Mouse (Mus musculus) thymus, adult 2 months (tissue): Measurements from ENCODE around the gene A930033H14Rik.

ENCODE experiments used
- CTCF ChIP-seq: fragments of 200-500 bp; IDR thresholded peaks from 2 replicates; pipeline ENCODE4 v1.5.1; 2012; ENCODE audit warnings: mild to moderate bottlenecking, control low read depth, low read length, moderate library complexity, borderline replicate concordance; ENCODE audit not compliant: control insufficient read depth, poor library complexity, insufficient read depth; ENCODE audit errors: extremely low read depth
- POLR2A ChIP-seq: fragments of 200-500 bp; IDR thresholded peaks from 2 replicates; pipeline ENCODE4 v1.6.1; 2012; ENCODE audit warnings: mild to moderate bottlenecking, low read length, control low read depth, moderate library complexity; ENCODE audit not compliant: control insufficient read depth, poor library complexity, insufficient read depth; ENCODE audit errors: extremely low read depth

DNA sequence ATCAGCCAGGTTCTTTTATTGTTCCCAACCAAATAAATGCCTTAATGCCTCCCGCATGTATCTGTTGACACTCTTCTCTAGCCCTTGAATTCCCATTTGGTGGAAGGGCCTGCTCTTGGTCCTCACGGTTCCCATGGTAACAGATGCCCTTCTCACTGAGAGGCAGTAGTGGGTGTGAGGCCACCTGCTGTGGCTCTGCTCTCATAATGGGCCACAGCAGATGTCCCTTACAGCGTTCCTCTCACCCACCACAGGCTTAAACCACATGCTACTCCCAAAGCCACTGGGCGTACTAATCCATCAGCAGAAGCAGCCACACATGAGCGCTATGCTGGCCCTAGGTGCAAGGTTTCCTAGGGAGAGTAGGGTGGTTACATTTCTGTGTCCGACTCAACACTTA, 25.4 kb upstream of the A930033H14Rik start:
- no peak for TF ChIP-seq CTCF
- TF ChIP-seq POLR2A = no peak
